Mouse (Mus musculus) B cell, adult 2 months (primary cell): Measurements from ENCODE around the gene Cttn.

ENCODE experiments used
- DNase-seq, 2 experiments: peaks; one replicate each; pipeline ENCODE4 v3.0.0; 2022

Cttn gene

DNA sequence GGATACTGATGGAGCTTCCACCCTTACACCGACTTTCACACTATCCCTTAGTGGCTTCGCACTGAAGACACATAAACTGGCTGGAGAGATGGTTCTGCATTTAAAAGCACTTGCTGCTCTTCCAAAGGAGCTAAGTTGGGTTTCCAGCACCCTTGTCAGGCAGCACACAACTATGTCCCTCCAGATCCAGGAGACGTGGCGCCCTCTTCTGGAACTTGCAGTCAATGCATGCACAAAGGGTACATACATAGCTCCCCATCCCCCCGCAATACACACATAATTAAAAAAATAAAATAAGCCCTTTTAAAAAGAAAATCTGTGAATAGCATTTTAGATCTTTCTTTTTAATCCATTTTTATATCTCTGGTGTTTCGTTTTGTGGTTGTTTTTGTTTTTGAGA is 83.3 kb downstream of the Cttn start:
- DNase-seq: no peak
